Mouse (Mus musculus): ENCODE data around the gene Calhm2.

DNA sequence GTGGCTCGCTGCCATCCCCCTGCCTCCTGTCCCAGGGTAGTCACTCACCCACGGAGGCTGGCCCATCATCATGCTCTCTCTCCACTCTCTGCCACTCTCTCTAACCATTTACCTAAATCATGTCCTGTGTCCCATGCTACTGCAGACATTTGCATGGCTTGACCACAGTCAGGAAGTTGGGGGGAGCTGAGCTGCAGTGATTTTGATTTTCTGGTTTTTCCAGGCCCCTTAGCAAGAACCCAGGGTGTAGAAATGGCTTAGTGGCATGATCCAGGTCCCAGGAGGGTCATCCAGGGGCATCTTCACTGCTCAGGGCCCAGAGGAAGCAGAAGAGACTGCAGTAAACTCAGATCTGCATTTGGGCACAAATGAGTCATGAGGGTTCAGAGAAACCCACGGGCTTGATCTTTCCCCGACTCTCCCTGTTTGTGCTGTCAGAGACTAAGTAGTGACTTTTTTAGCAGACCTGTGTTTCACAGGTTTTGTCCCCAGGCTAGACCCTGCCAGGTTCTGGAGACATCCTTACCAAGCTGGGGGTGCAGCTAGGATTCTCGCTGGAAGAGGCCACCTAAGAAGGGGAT is 10.3 kb upstream of the Calhm2 start:
- no peak for TF ChIP-seq CTCF (IDR thresholded peaks at IDR 0.05; ENCODE audit: low read depth)
- no peak for TF ChIP-seq EP300 (IDR thresholded peaks at IDR 0.05; ENCODE audit: low read depth)

Measured in heart, postnatal 0 days (tissue).